In the genomic region with DNA sequence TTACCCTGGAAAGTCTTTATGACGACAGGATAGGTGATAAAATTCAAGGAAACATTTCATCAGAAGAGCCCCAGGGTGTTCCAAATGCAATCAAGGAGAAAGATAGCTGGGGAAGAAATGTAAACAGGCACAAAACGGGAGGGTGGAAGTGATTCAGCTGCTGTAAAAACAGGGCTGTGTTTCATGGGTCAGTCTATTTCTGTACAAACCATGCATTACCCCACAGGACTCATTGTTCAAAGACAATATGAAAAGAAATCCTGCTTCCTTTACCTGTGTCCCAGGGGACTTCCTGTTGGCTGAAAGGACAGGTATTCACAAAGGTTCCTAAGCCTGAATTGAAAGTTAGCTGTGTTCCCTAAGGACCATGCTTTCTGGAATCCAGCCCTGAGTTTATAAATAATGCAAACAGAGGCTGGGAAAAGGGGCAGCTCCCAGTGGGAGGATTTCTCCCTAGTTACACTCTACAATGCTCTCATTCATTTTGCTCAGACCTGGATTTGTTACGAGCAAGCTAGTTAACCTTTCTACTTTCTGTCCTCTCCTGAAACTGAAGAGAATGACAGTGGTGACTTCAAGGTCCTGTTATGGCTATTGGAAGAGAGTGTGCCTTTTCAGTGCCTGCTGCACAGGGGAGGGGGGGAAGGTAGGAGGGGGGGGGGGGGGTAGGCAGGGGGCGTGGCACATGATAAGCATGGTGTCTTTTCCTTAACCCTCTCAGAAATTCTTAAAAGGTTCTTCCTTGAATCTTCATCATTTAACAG, we compare ENCODE assay signal across 9 mouse cellular contexts. TPM values are rescaled to one million over a fixed set of nuclear protein-coding genes. Genes with fewer than 3 reads are reported as not detected.
DNase-seq lines count a peak whose midpoint lies in the region; ATAC-seq and TF ChIP-seq lines count a peak whose summit lies in the region.
"Had no signal": no experiment of that assay in that cellular context is flagged by ENCODE, and none has a peak within 500 bp of the region (broad histone marks: within the 10 kb centered on the region; RNA-seq: fewer than 3 reads in every experiment).

No protein-coding gene starts in this region.

- no peaks in the 10 kb centered on the region for H3K9me3 ChIP-seq in kidney, embryonic 15.5 days (replicated peaks)
- H3K9me3 ChIP-seq in kidney, embryonic 14.5 days (ENCODE audit: control insufficient read depth, low read length): no peaks in the 10 kb centered on the region
- no peaks in the 10 kb centered on the region for H3K9me3 ChIP-seq in heart, embryonic 16.5 days (replicated peaks; ENCODE audit: control insufficient read depth, low read length)

- 13% methylated on average over 4 of the region's 4 CpGs for WGBS in kidney, embryonic 15.5 days
- 24% methylated on average over 4 of the region's 4 CpGs for WGBS in kidney, embryonic 14.5 days
- 7% methylated on average over 4 of the region's 4 CpGs for WGBS in heart, embryonic 16.5 days

- H3K36me3 ChIP-seq in kidney, embryonic 15.5 days: no peaks in the 10 kb centered on the region
- H3K36me3 ChIP-seq in kidney, embryonic 14.5 days (ENCODE audit: control insufficient read depth, insufficient read depth, low read length): no peaks in the 10 kb centered on the region
- H3K36me3 ChIP-seq in heart, embryonic 16.5 days (ENCODE audit: control insufficient read depth, insufficient read depth): no peaks in the 10 kb centered on the region
- no peaks in the 10 kb centered on the region for H3K36me3 ChIP-seq in myocyte (ENCODE audit: control insufficient read depth, insufficient read depth)

- no peak overlapping the region for H3ac ChIP-seq in myocyte (ENCODE audit: control insufficient read depth, insufficient read length)

- no peak for ATAC-seq in kidney, embryonic 15.5 days (replicated peaks; ENCODE audit: low FRiP score)
- no peak for ATAC-seq in kidney, embryonic 14.5 days (ENCODE audit: low FRiP score, low TSS enrichment)
- ATAC-seq in heart, embryonic 16.5 days (replicated peaks; ENCODE audit: extremely low read depth, insufficient read depth, low FRiP score): no peak; the same call in 1 of the 2 replicates

- 0 out of 2 replicates have a peak overlapping the region, but pooled peaks have one; percentile 3 for H3K4me2 ChIP-seq in kidney, embryonic 15.5 days
- H3K4me2 ChIP-seq in kidney, embryonic 14.5 days (replicated peaks; ENCODE audit: low read depth, low read length): no peak overlapping the region
- H3K4me2 ChIP-seq in heart, embryonic 16.5 days (ENCODE audit: low read depth, low read length): peak overlapping the region; percentile 22; the same call in 1 of the 2 replicates
- H3K4me2 ChIP-seq in myocyte (ENCODE audit: low read depth): peak overlapping the region; percentile 59

- H3K9ac ChIP-seq in kidney, embryonic 15.5 days: no peak overlapping the region
- no peak overlapping the region for H3K9ac ChIP-seq in kidney, embryonic 14.5 days (ENCODE audit: low read depth, low read length)
- H3K9ac ChIP-seq in heart, embryonic 16.5 days (ENCODE audit: low read length): no peak overlapping the region

- 0 out of 2 replicates have a peak, but pooled peaks cover 4% of the 10 kb centered on the region for H3K27me3 ChIP-seq in kidney, embryonic 15.5 days
- no peaks in the 10 kb centered on the region for H3K27me3 ChIP-seq in kidney, embryonic 14.5 days (ENCODE audit: control insufficient read depth, insufficient read depth, low read length)
- H3K27me3 ChIP-seq in heart, embryonic 16.5 days (ENCODE audit: control insufficient read depth, insufficient read depth, low read length): no peaks in the 10 kb centered on the region
- H3K27me3 ChIP-seq in myocyte (ENCODE audit: control insufficient read depth, insufficient read depth, insufficient read length): no peaks in the 10 kb centered on the region

- no peak for TF ChIP-seq POLR2A in myocyte (IDR thresholded peaks at IDR 0.05; ENCODE audit: insufficient read length, low read depth)

- H3K4me1 ChIP-seq in kidney, embryonic 15.5 days: peaks cover 4% of the 10 kb centered on the region
- no peaks in the 10 kb centered on the region for H3K4me1 ChIP-seq in kidney, embryonic 14.5 days (ENCODE audit: control insufficient read depth, insufficient read depth, low read length)
- H3K4me1 ChIP-seq in brown adipose tissue, adult 24 weeks (ENCODE audit: control insufficient read depth, insufficient read depth, insufficient read length, low read length): peaks cover 6% of the 10 kb centered on the region; the same call in 1 of the 2 replicates
- H3K4me1 ChIP-seq in heart, embryonic 16.5 days (ENCODE audit: control insufficient read depth, insufficient read depth, low read length): peaks cover 8% of the 10 kb centered on the region

- no peak for DNase-seq in spleen, postnatal 10 days (ENCODE audit: low spot score in 2 of 2)
- DNase-seq in right cerebral cortex, adult 18-20 months: no peak
- no peak for DNase-seq in gastrocnemius, postnatal 4 days (ENCODE audit: low spot score in 2 of 2)
- DNase-seq: adrenal gland, postnatal 36 days had no signal

- no peaks in the 10 kb centered on the region for H3K79me2 ChIP-seq in myocyte (ENCODE audit: control insufficient read depth, insufficient read depth)

- H3K27ac ChIP-seq in kidney, embryonic 15.5 days: no peak overlapping the region
- no peak overlapping the region for H3K27ac ChIP-seq in kidney, embryonic 14.5 days (ENCODE audit: low read depth, low read length)
- H3K27ac ChIP-seq in brown adipose tissue, adult 24 weeks (replicated peaks; ENCODE audit: low read depth, low read length): peak overlapping the region; percentile 86
- peak overlapping the region; percentile 42; the same call in 1 of the 2 replicates for H3K27ac ChIP-seq in heart, embryonic 16.5 days (ENCODE audit: low read length)

- H3K4me3 ChIP-seq in kidney, embryonic 15.5 days (replicated peaks): no peak overlapping the region
- H3K4me3 ChIP-seq in kidney, embryonic 14.5 days (ENCODE audit: low read length): no peak overlapping the region
- no peak overlapping the region for H3K4me3 ChIP-seq in brown adipose tissue, adult 24 weeks (ENCODE audit: insufficient read depth, low read depth, low read length)
- H3K4me3 ChIP-seq in heart, embryonic 16.5 days (ENCODE audit: low read length): no peak overlapping the region
- peak overlapping the region; percentile 3 for H3K4me3 ChIP-seq in myocyte

TF ChIP-seq in myocyte, 11 proteins besides CTCF, POLR2A, EP300 and RAD21:
- TF ChIP-seq E2F4 (IDR thresholded peaks at IDR 0.05; ENCODE audit: insufficient read depth) (no peak), CEBPB (IDR thresholded peaks at IDR 0.05; ENCODE audit: insufficient read depth, poor library complexity, severe bottlenecking) (peak; percentile 86)

RNA-seq across cellular contexts. Expression of a gene that starts 13.0 kb away (rescaled TPM):
- 7.7 and 9.3 TPM in 2 replicates for polyA plus RNA-seq in kidney, embryonic 15.5 days (2015; fragmentation: Nextera tagmentation; extraction: Ambion mirVana)
- 10.2 and 13.0 TPM in 2 replicates for polyA plus RNA-seq in kidney, embryonic 14.5 days (2014; fragmentation: Nextera tagmentation; extraction: Ambion mirVana)
- polyA plus RNA-seq in brown adipose tissue, adult 24 weeks (2012; ENCODE audit: insufficient read depth, insufficient read length, missing spikeins): 6.2 and 6.5 TPM in 2 replicates
- 7.5 and 7.6 TPM in 2 replicates for polyA plus RNA-seq in heart, embryonic 16.5 days (2015; fragmentation: Nextera tagmentation; extraction: Ambion mirVana)
- polyA plus RNA-seq in myocyte (2012; fragmentation: generic; extraction: Trizol): 9.5 TPM
- total RNA-seq in gastrocnemius, postnatal 4 days (2021): 10 to 100 TPM; 13.5 to 14.3 TPM

Comparison
In these comparisons a context has a peak if more than half of its experiments do, and no peak if none do; other contexts are left out.
1. H3K27ac ChIP-seq: peak in brown adipose tissue, adult 24 weeks (single experiment) and heart, embryonic 16.5 days (single experiment); none in kidney, embryonic 15.5 days (single experiment) and kidney, embryonic 14.5 days (single experiment).